Mouse (Mus musculus) gastrocnemius, adult 2 months (tissue): Measurements from ENCODE around the gene Slc6a20a. TPM values are rescaled to one million over a fixed set of nuclear protein-coding genes. Genes with fewer than 3 reads are reported as not detected.
"Not testable (repeated sequence)": the region's sequence is repeated elsewhere in the genome, so short reads cannot be mapped to it uniquely, and the experiment has no call there.

Experiments
- DNase-seq: peaks from one replicate; pipeline ENCODE4 v3.0.0; 2022
- H3K27ac ChIP-seq: fragments of 200-600 bp; 2 replicates; pipeline ENCODE4 v1.8.1; 2022; ENCODE audit warnings: mild to moderate bottlenecking
- H3K4me3 ChIP-seq: fragments of 200-600 bp; 2 replicates; pipeline ENCODE4 v1.8.1; 2022; ENCODE audit warnings: mild to moderate bottlenecking, moderate library complexity
- CTCF ChIP-seq: fragments of 200-600 bp; IDR thresholded peaks from 2 replicates; pipeline ENCODE4 v1.8.1; 2022; ENCODE audit warnings: antibody characterized with exemption, mild to moderate bottlenecking, moderate library complexity
- intact Hi-C: fragments of 180-260 bp; cut with DNase I; formaldehyde crosslinking; loops from one replicate; pipeline ENCODE4 v1.15.1; 2025
- total RNA-seq, 2 experiments: library from RNA; stranded (reverse); gene quantifications; 2 replicates each; pipeline ENCODE4 v1.2.3; 2021

The Slc6a20a gene
- total RNA-seq, 2 experiments from 2014 or later, result not detected

DNA sequence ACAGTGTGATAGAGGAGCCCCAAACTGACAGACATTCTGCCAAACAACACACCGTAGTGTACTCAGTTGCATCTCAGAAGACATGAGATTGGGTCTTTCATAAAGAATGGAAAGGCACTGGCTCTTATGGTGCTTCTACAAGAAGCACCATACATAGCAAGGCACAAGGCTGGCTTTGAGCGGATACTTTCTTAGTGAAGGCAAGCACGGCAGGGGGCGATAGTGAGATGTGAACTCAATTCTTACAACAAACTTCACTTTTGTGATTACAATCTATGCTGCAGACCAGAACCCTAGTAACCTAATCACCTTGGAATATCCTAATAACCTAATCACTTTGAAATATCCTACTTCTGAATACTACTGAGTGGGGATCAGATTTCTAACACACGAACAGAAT lies 13.0 kb downstream of the Slc6a20a start:
- no peak overlapping the region for H3K4me3 ChIP-seq
- peak; percentile 48 for DNase-seq
- TF ChIP-seq CTCF, result peak; percentile 55
- no peak overlapping the region for H3K27ac ChIP-seq
- intact Hi-C loops, result no loop called here

DNA sequence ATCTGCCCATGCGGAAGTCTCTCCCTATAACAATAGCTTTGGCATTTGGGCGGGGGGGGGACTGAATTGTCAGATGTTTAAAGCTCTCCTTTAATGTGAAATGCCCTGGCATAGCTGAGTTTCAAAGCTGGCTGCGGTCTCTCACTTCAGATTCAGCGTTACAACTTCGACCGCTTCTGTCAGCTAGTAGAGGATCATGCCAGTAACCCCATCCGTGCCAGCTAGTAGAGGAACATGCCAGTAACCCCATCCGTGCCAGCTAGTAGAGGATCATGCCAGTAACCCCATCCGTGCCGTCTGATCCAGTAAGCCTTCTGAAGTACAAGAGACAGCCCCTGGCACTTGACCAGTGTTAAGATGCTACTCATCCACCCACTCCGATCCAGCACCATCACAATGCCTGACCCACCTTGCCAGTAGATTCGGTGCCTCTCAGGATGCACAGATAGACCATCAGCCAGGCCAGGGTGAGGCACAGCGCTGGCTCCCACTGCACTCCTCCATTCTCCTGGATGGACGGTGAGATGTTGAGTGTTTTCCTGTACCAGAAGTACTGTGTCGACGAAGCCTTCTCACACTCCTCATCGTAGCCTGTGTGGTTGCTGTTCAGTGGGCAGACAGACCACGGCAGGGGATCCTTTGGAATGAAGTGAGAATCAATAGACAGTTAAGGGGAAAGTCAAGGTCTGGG lies 18.6 kb downstream of the Slc6a20a start:
- H3K4me3 ChIP-seq, H3K27ac ChIP-seq, intact Hi-C loops, DNase-seq: not testable (repeated sequence)

DNA sequence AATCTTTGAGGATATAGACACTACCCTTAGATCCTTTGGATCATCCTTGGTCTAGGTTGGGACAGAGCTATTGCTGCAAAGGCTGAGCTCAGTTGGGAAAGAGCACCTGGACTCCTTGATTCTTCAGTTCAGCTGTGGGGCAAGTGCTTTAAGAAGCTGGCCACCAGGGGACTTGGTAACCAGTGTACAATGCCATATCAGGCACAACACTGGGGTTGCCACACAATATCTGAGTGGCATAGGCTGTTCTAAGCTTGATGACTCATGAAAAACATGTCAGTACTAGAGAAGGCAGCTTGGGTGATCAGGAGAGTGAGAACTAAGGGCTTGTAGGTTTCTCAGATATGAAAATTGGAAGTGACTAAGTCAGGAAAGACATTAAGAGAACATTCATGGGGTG lies 19.7 kb downstream of the Slc6a20a start:
- intact Hi-C loops, result no loop called here
- no peak overlapping the region for H3K27ac ChIP-seq
- no peak overlapping the region for H3K4me3 ChIP-seq
- no peak for DNase-seq
- no peak for TF ChIP-seq CTCF

DNA sequence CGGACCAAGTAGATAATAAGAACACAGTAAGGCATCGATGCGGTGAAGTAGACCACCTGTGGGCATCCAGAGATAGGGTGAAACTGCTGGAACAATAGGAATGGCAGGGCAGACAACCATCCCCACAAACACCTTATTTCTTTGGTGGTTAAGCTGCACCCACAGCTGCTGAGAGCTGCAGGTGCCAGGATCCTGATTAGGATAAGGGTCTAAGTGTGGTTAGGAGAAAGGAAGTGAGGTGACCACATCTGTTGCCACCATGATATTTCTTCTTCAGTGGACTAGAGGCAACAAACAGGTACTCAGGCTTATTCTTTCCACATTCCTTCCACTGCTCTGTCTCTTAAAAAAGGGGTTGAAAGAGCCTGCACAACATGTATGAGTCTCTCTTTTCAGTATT lies 21.2 kb downstream of the Slc6a20a start:
- Histone ChIP-seq H3K27ac (no peak overlapping the region), H3K4me3 (no peak overlapping the region)
- no peak for DNase-seq
- TF ChIP-seq CTCF, result no peak
- intact Hi-C loops, result no loop called here

DNA sequence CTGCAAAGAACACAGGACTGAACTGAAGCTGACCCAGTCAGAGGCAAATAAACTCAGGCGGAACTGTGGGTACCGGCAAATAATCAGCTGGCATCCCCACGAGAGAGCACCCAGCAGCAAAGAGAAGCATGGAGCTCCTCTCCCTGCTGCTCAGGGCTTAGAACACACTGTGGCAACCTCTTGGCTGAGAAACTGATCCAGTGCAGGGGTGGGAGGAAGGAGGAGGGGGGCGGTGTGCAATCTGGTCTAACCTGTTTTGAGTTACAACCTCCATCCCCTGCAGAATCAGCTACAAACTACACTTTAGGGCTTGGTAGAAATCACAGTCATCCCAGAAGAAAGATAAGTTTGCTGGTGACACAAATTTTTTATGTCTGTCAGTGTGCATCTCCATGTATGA lies 27.3 kb downstream of the Slc6a20a start:
- DNase-seq, result no peak
- no peak for TF ChIP-seq CTCF
- intact Hi-C loops, result no loop called here
- Histone ChIP-seq H3K27ac (no peak overlapping the region), H3K4me3 (no peak overlapping the region)

DNA sequence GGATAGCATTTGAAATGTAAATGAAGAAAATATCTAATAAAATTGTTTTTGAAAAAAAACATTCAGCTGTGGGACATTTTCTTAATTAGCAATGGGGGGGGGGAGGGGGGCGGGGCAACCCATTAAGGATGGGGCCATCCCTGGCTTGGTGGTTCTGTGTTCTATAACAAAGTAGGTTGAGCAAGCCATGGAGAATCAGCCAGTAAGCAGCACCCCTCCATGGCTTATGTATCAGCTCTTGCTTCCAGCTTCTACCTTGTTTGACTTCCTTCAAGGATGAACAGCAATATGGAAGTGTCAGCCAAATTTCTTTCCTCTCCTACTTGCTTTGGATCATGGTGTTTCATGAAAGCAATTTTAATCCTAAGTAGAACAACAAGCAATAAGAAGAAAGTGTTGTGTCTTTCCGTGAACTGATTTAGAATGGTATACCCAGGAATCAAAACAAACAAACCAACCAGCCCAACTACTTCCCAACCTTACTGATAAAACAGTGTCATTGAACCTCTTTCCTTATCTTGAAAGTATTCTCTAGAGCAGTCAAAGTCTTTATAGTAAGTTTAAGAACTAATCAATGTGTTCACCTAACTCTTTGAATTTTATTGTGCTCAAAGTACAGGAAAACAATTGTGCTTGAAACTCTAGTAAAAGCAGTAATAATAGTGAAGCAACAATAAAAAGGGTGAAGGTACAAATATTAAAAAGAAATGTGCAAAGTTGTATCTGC lies 28.7 kb downstream of the Slc6a20a start:
- no peak for DNase-seq
- no peak for TF ChIP-seq CTCF
- intact Hi-C loops, result no loop called here
- H3K4me3 ChIP-seq, result no peak overlapping the region
- no peak overlapping the region for H3K27ac ChIP-seq

DNA sequence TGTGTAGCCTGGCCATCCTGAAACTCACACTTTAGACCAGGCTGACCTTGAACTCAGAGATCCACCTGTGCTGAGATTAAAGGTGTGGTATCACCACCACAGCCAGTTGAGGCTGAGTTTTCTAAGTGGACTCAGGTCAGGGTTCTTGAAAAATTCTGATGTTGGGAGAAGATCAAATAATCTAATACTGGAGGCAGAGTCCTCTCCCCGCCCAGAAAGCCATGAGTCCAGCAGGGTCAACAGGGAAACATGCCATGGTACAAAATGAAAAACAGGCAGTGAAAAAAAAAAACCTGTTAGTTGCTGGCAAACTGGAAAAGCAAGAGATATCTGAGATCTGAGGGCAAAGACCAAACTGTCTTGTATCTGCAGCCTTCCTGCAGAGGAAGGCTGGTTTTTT lies 38.6 kb downstream of the Slc6a20a start:
- H3K27ac ChIP-seq, result no peak overlapping the region
- no peak overlapping the region for H3K4me3 ChIP-seq
- DNase-seq, result no peak
- TF ChIP-seq CTCF, result no peak
- intact Hi-C loops, result no loop called here

DNA sequence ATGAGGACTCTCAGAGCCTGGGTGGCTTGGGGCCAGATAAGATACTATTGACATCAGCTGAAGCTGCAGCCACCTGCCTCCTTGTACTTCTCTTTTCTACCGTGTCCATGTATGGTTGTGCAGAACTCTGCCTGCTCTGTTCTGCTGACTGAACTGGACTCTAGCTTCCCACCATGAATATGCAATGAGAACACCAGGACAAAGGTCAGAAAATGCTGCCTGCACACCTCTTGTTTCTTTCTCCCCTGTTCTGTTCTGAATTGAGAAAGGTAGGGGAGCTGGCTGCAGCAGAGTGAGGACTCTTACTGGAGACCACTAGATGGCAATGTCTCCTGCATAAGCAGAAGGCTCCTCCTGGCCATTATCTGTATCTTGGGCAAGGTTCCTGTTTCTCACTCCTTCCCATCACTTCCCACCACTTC lies 40.0 kb downstream of the Slc6a20a start:
- no peak for DNase-seq
- Histone ChIP-seq H3K4me3 (no peak overlapping the region), H3K27ac (no peak overlapping the region)
- peak; percentile 65 for TF ChIP-seq CTCF
- intact Hi-C loops, result no loop called here

DNA sequence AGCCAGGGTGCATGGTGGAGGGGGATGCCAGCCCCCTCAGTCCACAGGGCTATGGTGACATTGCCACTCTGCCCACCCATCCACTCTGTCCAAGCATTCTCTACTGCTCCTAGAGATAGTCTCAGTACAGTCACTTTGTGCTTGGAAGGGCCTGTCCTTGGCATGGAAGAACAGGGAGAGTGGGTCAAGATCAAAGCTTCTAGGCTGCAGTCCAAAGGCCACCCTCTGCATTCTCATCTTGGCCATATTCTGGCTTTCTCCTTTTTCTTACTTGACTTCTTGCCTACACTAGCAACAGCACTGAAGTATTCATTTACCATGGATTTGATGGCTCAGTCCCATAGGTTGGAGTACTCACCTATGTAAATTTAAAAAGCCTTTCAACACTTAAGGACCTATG lies 40.5 kb downstream of the Slc6a20a start:
- intact Hi-C loops, result no loop called here
- no peak for TF ChIP-seq CTCF
- no peak for DNase-seq
- Histone ChIP-seq H3K4me3 (no peak overlapping the region), H3K27ac (no peak overlapping the region)

DNA sequence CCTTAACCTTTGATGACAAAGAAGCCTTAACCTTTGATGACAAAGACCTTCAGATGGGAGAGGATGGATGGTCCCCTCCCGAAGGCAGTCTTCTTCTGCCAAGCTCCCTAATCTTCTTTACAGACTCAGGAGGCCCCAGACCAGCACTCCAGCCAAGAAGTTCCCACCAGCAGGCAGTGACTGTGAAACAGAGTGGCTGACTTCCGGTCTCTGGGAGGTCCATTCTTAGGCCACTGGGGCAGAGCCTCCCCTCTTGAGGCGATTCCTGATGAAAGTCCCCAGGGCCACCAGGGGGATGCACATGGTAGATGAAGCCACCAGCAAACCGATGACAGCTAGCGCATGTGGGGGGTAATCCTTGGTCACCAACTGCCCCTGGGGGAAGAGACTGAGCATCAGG lies 41.9 kb downstream of the Slc6a20a start:
- DNase-seq, result no peak
- no peak for TF ChIP-seq CTCF
- H3K4me3 ChIP-seq, result no peak overlapping the region
- no peak overlapping the region for H3K27ac ChIP-seq
- intact Hi-C loops, result no loop called here

DNA sequence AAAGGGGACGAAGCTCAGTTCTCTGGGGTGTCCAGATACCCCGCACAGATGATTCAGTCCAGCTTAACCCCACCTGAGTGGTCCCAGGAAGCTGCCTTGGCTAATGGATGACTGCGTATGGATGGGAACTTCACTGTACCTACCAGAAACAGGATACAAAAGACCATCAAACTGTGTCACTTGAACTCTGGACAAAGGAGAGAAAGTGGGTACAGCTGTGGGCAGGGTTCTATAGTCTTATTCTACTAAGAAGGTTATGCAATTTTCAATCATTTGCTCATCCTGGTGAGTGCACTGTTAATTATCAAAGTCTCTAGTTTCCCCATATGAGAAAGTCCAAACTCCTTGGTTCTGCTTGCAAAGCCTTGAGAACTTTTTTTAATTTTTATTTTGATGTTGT lies 45.7 kb downstream of the Slc6a20a start:
- DNase-seq, result no peak
- no peak overlapping the region for H3K4me3 ChIP-seq
- TF ChIP-seq CTCF, result no peak
- intact Hi-C loops, result no loop called here
- H3K27ac ChIP-seq, result no peak overlapping the region

DNA sequence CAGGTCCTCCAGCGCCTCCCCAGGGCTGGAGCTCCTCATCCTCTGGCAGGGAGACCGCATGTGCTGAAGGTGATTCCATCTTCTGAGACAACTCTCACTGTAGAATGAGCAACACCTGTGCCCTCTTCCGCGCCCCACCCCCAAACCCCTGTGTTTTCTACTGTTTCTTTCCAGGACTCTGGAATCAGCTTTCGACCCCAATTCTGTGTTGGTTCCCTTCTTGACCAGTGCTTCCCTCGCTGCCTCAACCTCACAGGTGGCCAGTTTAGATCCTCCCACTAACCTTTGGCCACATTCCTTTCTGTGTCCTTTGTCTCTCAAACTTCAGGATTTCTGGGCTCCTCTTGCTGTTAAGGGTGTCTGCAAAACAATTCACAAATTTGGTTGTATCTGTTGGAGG lies 46.4 kb downstream of the Slc6a20a start, which contains the start of gene Slc6a20b:
TSS of gene Slc6a20b (minus strand) at position 285 of the 400 bp plus-strand sequence.
- intact Hi-C loops, result no loop called here
- H3K27ac ChIP-seq, result no peak within 1 kb of the TSS
- no peak within 1 kb of the TSS for H3K4me3 ChIP-seq
- DNase-seq, result no peak
- TF ChIP-seq CTCF, result no peak

DNA sequence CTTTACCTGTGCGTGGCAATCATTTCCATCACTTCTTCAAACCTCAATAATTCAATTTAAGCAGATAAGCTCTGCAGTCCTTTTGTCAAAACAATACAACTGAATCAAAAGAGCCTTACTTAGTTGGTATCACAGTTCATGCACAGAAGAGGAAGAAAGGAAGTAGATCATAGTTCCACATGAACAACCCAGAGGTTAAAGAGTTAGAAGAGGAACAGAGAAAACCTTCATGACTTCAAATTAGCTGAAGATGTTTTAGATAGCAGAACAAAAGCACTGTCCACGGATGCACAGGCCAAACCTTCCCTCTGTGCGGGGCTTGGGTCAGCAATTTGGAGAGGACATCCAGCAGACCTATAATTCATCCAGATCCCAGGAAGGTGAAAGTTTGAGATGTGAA lies 47.0 kb downstream of the Slc6a20a start:
- intact Hi-C loops, result no loop called here
- no peak for DNase-seq
- no peak for TF ChIP-seq CTCF
- Histone ChIP-seq H3K27ac (no peak overlapping the region), H3K4me3 (no peak overlapping the region)

DNA sequence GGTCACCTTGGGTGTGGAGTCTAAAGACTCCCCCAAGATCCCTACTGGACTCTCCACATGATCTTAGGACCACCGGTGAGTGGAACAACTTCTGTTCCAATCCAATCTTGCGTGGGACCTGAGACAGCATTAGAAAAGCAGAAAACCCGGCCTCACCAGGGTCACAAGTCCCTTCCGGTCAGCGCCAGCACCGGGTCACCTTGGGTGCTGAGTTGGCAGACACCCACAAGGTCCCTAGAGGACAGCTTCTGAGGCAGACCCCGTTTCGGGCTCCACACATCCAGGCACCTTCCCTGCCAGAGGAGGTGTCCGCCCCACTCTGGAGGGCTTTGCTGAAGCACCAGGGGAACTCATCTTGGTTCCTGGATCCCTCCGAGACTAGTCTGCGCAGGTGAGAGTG lies 52.9 kb downstream of the Slc6a20a start:
- no peak overlapping the region for H3K27ac ChIP-seq
- no peak for TF ChIP-seq CTCF
- DNase-seq, result no peak
- no peak overlapping the region for H3K4me3 ChIP-seq
- intact Hi-C loops, result no loop called here
